Mouse (Mus musculus) heart, adult 2 months (tissue): ENCODE measurements around the gene Slc30a6. TPM values are rescaled to one million over a fixed set of nuclear protein-coding genes. Genes with fewer than 3 reads are reported as not detected.

ENCODE experiments used
- DNase-seq, 2 experiments: peaks; one replicate each; pipeline ENCODE4 v3.0.0; 2021
- H3K27ac ChIP-seq: fragments of 200-600 bp; 2 replicates; pipeline ENCODE4 v1.8.1; 2022
- H3K27me3 ChIP-seq: fragments of 200-500 bp; 2 replicates; pipeline ENCODE4 v1.6.1; 2012; ENCODE audit warnings: mild to moderate bottlenecking, low read length, inconsistent platforms, mixed read lengths; ENCODE audit not compliant: control insufficient read depth, insufficient read depth
- H3K36me3 ChIP-seq: fragments of 200-500 bp; 2 replicates; pipeline ENCODE4 v1.6.1; 2012; ENCODE audit warnings: low read length, inconsistent platforms; ENCODE audit not compliant: control insufficient read depth, insufficient read depth
- H3K4me1 ChIP-seq: fragments of 200-500 bp; 2 replicates; pipeline ENCODE4 v1.6.1; 2011; ENCODE audit warnings: low read length; ENCODE audit not compliant: control insufficient read depth, insufficient read depth
- H3K4me3 ChIP-seq: fragments of 200-600 bp; 2 replicates; pipeline ENCODE4 v1.8.1; 2022
- H3K79me2 ChIP-seq: fragments of 200-500 bp; replicated peaks from 2 replicates; pipeline ENCODE4 v1.6.1; 2012; ENCODE audit warnings: mild to moderate bottlenecking, inconsistent platforms, low read length, moderate library complexity, mixed read lengths; ENCODE audit not compliant: control insufficient read depth, insufficient read depth
- H3K9ac ChIP-seq: fragments of 200-500 bp; 2 replicates; pipeline ENCODE4 v1.6.1; 2012; ENCODE audit warnings: low read depth, mild to moderate bottlenecking, control low read depth, inconsistent platforms, low read length, mixed read lengths
- CTCF ChIP-seq: fragments of 200-600 bp; IDR thresholded peaks from 2 replicates; pipeline ENCODE4 v1.8.1; 2022; ENCODE audit warnings: antibody characterized with exemption, mild to moderate bottlenecking, moderate library complexity
- EP300 ChIP-seq: fragments of 200-500 bp; IDR thresholded peaks from 2 replicates; pipeline ENCODE4 v1.6.1; 2011; ENCODE audit warnings: low read depth, low read length, control low read depth; ENCODE audit not compliant: insufficient read depth
- POLR2A ChIP-seq: fragments of 200-500 bp; IDR thresholded peaks from 2 replicates; pipeline ENCODE4 v1.6.1; 2011; ENCODE audit warnings: mild to moderate bottlenecking, low read depth, low read length, control low read depth; ENCODE audit not compliant: insufficient read depth
- WGBS: fragments of 180-500 bp; shearing (Covaris S2); methylation state at CpG from one replicate; pipeline ENCODE4 v1.1.7; 2018; 5-methylcytosine and 5-hydroxymethylcytosine counted together
- intact Hi-C: fragments of 180-260 bp; cut with DNase I; formaldehyde crosslinking; loops from one replicate; pipeline ENCODE4 v1.15.1; 2025
- long read RNA-seq: library from polyadenylated mRNA; stranded (forward); transcript quantifications from one replicate; pipeline ENCODE4 v2.0.0, GENCODE M21; 2021
- polyA plus RNA-seq: library from polyadenylated mRNA; depleted of rRNA; stranded (reverse); fragments of >200 nt; gene quantifications from 2 replicates; pipeline ENCODE4 v1.2.3, GENCODE M21; 2012; rRNA removed
- total RNA-seq, 2 experiments: library from RNA; stranded (reverse); gene quantifications; 2 replicates each; pipeline ENCODE4 v1.2.3; 2021

Gene Slc30a6
- total RNA-seq (1 to 10 TPM; 9.2 to 9.5 TPM), polyA plus RNA-seq (14.6 and 28.0 TPM in 2 replicates)
- long read RNA-seq, transcript Slc30a6-201 (14 exons, 2,148 nt) = major isoform, 9 of 12 reads
- long read RNA-seq, partial matches to known transcripts = 1 of 12 reads
- long read RNA-seq, other reads (novel, unspliced or antisense) = 2 of 12 reads

DNA sequence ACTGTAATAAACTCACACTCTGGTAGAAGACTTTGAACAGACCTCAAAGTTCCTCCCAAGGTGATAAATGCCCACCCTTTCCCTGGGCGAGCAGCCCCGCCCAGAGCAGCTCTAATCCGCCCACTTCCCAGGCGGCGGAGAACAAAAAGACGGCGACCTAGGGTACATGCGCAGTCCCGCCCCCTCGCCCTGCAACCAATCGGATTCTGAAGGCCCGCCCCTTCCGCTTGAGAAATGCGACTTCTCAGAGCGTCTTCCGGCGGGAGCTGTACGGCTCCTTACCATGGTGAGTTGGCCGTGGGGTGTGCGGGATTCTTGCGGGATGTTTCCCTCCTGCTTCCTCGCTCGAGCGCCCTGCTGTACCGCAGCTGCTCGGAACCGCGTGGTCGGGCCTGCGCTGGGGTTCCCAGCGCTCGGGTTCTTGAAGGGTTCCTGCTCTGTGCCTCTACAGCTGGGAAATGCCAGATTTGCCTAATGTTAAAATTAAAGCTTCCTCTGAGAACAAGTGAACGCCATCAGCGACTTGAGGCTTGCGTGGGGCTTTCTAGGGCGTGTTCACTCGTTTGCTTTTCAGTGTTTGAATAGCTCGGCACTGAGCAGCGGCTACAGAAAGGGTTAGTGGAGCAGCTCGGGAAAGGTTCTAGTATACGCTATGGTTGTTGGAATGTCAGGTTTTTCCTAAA, at the start of gene Slc30a6:
Slc30a6 (plus strand) TSS at position 226 of the 683 bp plus-strand sequence.
- TF ChIP-seq POLR2A (peak; percentile 92), EP300 (0 out of 2 replicates have a peak, but pooled peaks have one; percentile 32), CTCF (no peak)
- intact Hi-C loops = loop anchor here (2.0 to 10.0 kb wide), 4 partner anchors 57 to 371 kb away; partner anchors contain the start of genes Memo1, Spast and Ttc27
- Histone ChIP-seq H3K27ac (peak within 1 kb of the TSS; percentile 91), H3K4me1 (peaks cover 2% of the 10 kb centered on the region), H3K27me3 (no peaks in the 10 kb centered on the region), H3K79me2 (0 out of 2 replicates have a peak, but pooled peaks cover 2% of the 10 kb centered on the region), H3K36me3 (no peaks in the 10 kb centered on the region), H3K4me3 (peak within 1 kb of the TSS; percentile 93), H3K9ac (peak within 1 kb of the TSS; percentile 96)
- 1% methylated on average over 41 of the region's 41 CpGs for WGBS
- peak; percentile 96 to 97 for DNase-seq

DNA sequence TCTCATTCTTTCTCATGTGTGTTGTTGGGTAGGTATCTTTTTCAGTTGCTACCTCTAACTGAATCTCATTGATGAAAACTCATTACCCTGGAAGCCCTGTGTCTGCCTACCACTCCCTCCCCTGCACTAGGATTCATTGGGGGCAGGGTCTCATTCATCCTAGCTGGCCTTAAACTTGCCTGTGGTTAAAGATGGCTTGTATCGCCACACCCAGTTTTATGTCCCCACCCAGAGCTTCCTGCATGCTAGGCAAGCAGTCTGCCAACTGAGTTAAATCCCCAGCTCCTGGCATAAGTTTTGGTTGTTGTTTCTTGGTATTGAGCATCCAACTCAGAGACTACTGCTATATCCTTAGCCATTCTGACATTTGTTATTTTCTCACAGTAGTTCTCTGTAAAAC, 31.8 kb upstream of the Slc30a6 start:
- H3K4me3 ChIP-seq = no peak overlapping the region
- TF ChIP-seq POLR2A (no peak), EP300 (no peak), CTCF (no peak)

GRCm38 (mm10) chr17:74376916-74377315, 18.5 kb upstream of the Slc30a6 start:
- Histone ChIP-seq H3K9ac (no peak overlapping the region), H3K4me3 (no peak overlapping the region), H3K36me3 (peaks cover 3% of the 10 kb centered on the region), H3K4me1 (no peaks in the 10 kb centered on the region), H3K27ac (no peak overlapping the region), H3K27me3 (no peaks in the 10 kb centered on the region), H3K79me2 (no peaks in the 10 kb centered on the region)
- WGBS = 83% methylated on average over 1 of the region's 1 CpGs
- DNase-seq = no peak
- intact Hi-C loops = no loop called here
- no peak for TF ChIP-seq EP300

More for the DNA sequence above, 31.8 kb upstream of the Slc30a6 start:
- H3K36me3 ChIP-seq = no peaks in the 10 kb centered on the region
- H3K27ac ChIP-seq = no peak overlapping the region
- intact Hi-C loops = no loop called here
- no peaks in the 10 kb centered on the region for H3K4me1 ChIP-seq
- H3K27me3 ChIP-seq = no peaks in the 10 kb centered on the region
- no peak overlapping the region for H3K9ac ChIP-seq
- no peaks in the 10 kb centered on the region for H3K79me2 ChIP-seq
- WGBS = 62% methylated on average over 1 of the region's 1 CpGs
- no peak for DNase-seq

- intact Hi-C loops = no loop called here
- DNase-seq = no peak
- Histone ChIP-seq H3K9ac (no peak overlapping the region), H3K27me3 (no peaks in the 10 kb centered on the region), H3K36me3 (peaks cover 2% of the 10 kb centered on the region; the same call in 1 of the 2 replicates), H3K27ac (no peak overlapping the region), H3K4me3 (no peak overlapping the region), H3K79me2 (no peaks in the 10 kb centered on the region), H3K4me1 (no peaks in the 10 kb centered on the region)
- no peak for TF ChIP-seq CTCF
- no peak for TF ChIP-seq POLR2A
- no peak for TF ChIP-seq EP300
These were observed 8.8 kb upstream of the Slc30a6 start for GRCm38 (mm10) chr17:74386657-74387056.

- peaks cover 1% of the 10 kb centered on the region for H3K4me1 ChIP-seq
- 77% methylated on average over 3 of the region's 3 CpGs for WGBS
- peaks cover 2% of the 10 kb centered on the region; the same call in 1 of the 2 replicates for H3K36me3 ChIP-seq
- H3K27ac ChIP-seq = no peak overlapping the region
- no peak for TF ChIP-seq EP300
- TF ChIP-seq CTCF = peak; percentile 30
- DNase-seq = no peak
- H3K4me3 ChIP-seq = no peak overlapping the region
- H3K9ac ChIP-seq = no peak overlapping the region
- no peaks in the 10 kb centered on the region for H3K27me3 ChIP-seq
- intact Hi-C loops = loop anchor here (5.0 to 10.0 kb wide), 3 partner anchors 73 to 365 kb away; partner anchors contain the start of gene Ttc27
- H3K79me2 ChIP-seq = no peaks in the 10 kb centered on the region
These were observed 5.6 kb upstream of the Slc30a6 start for GRCm38 (mm10) chr17:74389847-74390246.

DNA sequence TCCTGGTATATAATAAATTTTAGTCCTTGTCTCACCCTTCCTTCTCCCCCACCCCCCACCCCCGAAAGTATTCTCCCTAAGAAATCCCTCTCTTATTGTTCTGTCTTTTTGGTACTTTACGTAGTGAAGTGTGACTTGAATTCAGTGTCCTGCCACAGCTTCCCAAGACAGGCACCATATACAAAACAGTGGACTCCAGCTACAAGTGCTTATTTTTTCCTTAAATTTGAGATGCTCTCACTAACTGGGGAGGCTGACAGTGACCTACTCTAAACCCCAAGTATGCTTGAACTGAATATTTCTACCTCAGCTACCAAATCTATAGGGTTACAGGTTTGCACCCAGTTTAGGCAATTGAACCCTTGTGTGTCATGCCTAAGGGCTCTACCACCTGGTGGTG, 1.0 kb upstream of the Slc30a6 start:
- Histone ChIP-seq H3K27me3 (no peaks in the 10 kb centered on the region), H3K4me1 (peaks cover 2% of the 10 kb centered on the region), H3K4me3 (no peak overlapping the region), H3K36me3 (no peaks in the 10 kb centered on the region), H3K27ac (no peak overlapping the region), H3K9ac (no peak overlapping the region), H3K79me2 (0 out of 2 replicates have a peak, but pooled peaks cover 2% of the 10 kb centered on the region)
- TF ChIP-seq EP300 (no peak), POLR2A (no peak), CTCF (no peak)
- no peak for DNase-seq
- intact Hi-C loops = loop anchor here (2.0 to 10.0 kb wide), 4 partner anchors 56 to 370 kb away; partner anchors contain the start of genes Spast and Ttc27
- 83% methylated on average over 2 of the region's 2 CpGs for WGBS
